Mouse (Mus musculus) neural tube, embryonic 10.5 days (tissue): ENCODE results near the gene Kif9.
A peak's percentile ranks its signal among the peaks of the same experiment; 100 is the strongest.

Experiments
- DNase-seq: peaks from one replicate; pipeline ENCODE4 v3.0.0-alpha.2; 2017; ENCODE audit warnings: low spot score; ENCODE audit errors: extremely low spot score

Kif9 gene

DNA sequence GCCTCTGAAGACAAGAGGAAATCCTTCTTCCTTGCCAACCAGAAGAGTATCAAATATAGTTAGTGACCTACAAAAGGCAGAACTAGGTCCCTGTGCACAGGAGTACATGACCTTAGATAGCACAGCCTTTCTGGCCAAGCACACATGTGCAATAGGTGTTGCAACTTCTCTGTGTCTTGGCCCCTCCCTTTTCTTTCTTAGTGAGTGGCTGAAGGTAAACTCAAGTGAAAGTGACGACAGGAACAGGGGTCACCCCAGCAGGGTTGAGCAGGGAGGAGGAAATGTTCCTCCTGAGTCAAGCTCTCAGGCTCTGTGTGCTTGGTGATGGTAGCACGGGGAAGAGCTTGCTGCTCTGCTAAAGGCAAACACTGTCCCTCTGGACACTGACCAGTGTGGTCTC lies 49.0 kb downstream of the Kif9 start:
- DNase-seq: no peak

DNA sequence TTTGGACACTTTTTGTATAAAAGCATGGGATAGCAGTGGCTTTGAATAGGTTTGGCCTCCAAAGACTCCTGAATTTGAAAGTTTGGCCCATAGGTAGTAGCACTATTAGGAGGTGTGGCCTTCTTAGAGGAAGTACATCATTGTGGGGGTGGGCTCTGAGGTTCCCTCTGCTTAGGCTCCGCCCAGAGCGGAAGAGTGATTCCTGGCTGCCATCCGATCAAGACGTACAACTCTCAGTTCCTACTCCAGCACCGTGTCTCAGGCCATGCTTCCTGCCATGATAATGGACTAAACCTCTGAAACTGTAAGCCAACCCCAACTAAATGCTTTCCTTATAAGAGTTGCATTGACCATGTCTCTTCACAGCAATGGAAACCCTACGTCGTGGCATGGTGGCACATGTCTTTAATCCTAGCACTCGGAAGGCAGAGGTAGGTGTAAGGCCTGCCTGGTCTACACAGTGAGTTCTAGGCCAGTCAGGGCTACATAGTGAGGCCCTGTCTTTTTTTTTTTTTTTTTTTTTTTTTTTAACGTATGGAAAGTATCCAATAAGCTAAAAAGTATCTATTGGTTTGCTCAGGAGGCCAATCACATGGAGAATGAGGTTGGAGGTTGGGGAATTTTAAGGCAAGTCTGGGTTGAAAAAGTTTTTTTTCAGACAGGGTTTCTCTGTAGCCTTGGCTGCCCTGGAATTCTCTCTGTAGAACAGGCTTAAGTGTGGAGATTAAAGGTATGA lies 52.4 kb downstream of the Kif9 start:
- DNase-seq: no peak

DNA sequence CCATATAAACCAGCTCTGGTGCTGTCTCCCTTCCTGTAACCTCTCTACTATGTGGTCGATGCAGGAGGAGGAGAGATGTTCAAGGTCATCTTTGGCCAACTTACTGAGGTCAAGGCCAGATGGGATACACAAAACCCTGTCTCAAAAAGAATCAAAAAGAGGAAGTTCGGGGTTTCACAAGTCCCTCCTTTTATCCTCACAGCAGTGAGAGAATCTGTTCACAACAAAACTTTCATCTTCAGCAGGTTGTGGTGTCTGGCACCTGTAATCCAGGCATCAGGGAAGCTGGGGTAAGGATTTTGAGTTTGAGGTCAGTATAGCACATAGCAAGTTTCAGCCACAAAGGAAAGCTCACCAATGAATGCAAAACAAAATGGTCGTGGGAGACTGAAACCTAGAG lies 53.9 kb downstream of the Kif9 start:
- DNase-seq: no peak

DNA sequence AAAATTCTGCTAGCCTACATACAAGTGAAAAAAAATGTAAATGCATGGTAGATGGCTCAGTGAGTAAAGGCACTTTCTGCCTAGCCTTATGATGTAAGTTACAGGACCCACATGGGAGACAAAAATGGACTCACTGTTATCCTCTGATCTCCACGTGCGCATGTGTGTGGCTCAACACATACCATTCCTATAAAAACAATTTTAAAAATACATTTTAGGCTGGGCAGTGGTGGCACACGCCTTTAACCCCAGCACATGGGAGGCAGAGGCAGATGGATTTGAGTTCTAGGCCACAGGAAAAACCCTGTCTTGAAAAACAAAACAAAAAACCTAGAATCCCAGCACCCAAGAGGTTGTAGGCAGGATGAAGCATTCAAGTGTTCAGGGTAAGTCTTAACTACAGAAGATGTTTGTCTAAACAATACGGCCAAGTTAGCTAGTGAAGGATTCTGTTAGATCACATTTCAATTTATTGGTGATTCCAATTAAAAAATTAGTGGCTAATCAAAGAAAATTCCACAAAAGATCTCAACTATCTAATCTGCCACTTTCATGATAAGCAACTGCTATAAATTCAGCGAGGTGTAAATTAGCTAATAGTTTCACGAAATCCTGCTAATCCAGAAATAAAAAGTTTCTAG lies 54.5 kb downstream of the Kif9 start:
- peak; percentile 16 for DNase-seq

DNA sequence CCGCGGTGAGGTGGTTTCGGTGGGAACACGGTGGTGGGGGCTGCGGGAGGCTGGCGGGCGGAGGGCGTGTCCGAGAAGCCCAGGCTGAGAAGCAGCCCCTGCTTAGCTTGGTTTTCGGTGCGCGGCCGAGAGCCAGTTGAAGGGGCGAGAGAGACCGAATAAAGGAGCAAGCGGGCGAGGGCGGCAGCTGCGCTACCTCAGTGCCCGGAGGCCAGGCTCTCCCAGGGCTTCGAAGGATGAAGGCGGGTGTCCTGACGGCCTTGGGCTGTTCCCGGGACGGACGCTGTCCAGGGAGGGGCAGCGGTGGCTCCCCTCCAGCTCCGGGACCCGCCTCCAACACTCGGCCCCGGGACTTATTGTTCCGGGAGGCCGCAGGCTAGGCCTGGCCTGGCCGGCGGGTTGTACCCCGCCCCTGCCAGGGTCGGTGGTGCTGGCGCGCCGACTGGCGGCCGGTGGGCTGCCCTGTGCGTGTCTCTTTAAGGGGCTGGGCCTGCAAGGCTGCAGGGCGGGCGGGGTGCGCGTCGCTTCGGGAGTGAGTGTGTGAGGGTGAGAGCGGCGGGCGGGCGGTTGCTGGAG lies 55.2 kb downstream of the Kif9 start:
- peak; percentile 95 for DNase-seq

DNA sequence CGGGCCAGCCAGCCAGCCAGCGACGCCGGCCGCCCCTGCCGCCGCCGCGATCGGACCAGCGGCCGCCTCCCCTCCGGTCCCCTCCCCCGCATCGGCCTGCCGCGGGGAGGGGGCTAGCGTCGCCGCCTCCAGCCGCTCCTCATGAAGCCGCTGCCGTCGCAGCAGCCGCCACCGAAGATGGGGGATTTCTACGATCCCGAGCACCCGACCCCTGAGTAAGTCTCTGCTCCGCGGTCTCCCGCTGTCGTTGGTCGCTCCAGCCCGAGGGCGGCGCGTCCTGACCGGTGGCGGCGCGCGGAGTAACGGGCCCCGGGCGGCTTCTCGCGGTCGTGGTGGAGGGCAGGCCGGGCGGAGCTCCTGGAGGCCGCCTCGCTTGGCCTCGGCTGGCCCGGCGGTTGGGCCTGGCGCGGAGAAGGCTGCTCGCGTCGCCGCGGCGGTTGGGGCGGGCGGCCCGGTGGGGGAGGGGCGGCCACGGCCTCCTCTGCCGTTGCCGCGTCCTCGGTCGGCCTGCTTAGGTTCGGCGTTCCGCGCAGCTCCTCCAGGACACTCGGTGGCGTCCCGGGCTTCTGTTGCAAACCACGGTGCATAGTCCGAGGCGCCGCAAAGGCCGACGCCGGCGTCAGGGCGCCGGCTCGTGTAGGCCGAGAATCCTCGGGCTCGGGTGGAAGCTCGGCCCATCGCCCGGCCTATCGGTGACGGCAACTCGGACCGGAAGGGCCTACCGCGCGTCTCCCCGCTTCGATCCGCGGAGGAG lies 56.0 kb downstream of the Kif9 start, which contains the start of gene Setd2:
TSS of gene Setd2 (plus strand) at position 60 of the 754 bp plus-strand sequence.
- DNase-seq: peak; percentile 85

DNA sequence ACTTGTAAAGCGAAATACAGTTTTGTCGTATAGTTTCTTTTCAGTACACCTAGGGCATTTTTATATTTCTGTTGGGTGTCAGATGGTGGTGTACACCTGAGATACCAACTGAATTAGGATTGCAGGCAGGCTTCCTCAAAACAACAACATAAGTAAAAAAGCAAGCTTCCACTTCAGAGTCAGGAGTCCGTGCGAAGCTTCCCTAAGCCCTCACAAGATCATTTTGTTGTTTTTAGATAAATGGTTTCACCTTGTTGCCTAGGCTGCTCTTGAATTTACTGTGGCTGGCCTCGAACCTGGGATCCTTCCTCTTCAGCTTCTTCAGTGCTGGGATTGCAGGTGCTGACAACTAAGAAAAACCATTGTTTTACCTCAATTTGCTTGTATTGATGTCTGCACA lies 56.9 kb downstream of the Kif9 start:
- DNase-seq: no peak

DNA sequence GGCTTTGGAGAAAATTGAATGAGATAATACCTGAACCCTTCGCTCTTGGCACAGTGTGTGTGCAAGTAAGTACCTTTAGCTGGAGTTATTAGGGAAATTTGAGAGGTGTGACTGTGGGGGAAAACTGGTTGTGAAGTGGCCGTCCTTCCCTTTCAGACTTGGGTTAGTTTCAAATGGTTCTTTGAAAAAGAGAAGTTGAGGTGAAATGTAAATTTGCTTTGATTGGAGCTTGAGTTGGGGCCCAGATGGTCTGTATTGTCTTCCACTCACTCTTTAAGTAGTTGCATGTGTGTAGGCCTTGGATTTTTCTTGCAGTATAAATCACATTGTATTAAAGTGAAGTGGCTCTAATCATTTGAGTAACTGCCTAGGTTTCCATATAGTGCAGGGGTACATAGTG lies 58.4 kb downstream of the Kif9 start:
- no peak for DNase-seq

DNA sequence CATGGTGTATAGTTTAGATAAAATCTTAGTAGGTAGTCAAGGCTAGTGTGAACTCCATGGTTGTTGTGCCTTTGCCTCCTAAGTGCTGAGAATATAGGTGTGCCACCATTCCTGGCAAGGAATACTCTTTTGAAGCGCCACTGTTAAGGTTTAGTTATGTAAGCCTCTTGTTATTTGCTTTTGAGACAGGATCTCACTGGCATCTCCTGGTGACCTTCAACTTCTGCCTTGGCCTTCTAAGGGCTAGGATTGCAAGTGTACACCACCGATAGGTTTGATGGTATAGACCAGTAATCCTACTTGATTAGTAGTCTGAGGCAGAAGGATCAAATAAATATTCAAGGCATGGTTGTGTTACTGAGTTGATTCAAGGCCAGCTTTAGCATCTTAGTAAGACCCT lies 59.9 kb downstream of the Kif9 start:
- no peak for DNase-seq

DNA sequence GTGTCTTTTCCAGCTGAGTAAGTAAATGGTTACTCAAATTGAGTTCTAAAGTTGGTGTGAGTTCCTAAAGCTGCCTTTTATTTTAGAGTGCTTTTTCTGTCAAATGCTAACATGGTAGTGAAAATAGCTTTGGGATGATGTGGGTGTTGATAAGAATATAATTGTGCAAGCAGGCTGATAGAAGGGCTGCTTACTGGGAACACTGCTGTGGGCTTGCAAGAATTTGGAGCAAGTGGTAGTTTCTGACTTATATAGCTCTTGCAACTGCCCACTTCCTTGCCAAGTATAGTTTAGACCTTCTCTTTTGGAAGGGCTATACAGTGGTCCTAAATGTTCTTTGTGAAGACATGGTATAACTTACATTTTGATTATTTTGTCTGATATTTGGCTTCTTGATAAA lies 61.8 kb downstream of the Kif9 start:
- no peak for DNase-seq

DNA sequence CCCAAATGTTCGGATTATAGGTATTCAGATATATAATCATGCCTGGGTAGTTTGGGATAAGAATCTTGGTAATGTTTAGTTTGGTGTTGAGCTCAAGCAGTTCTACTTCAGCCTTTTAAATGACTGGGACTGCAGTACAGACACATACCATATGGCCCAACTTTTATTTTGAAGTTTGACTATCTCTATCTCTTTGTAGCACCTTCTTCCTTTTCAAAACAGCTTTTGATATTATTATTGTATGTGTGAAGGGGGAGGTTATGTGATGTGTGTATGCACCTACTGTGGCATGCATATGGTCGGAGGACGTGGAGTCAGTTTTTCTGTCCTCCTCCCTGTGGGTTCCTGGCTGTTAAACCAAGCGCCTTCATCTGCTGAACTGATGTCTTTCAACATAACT lies 65.2 kb downstream of the Kif9 start:
- DNase-seq: no peak

DNA sequence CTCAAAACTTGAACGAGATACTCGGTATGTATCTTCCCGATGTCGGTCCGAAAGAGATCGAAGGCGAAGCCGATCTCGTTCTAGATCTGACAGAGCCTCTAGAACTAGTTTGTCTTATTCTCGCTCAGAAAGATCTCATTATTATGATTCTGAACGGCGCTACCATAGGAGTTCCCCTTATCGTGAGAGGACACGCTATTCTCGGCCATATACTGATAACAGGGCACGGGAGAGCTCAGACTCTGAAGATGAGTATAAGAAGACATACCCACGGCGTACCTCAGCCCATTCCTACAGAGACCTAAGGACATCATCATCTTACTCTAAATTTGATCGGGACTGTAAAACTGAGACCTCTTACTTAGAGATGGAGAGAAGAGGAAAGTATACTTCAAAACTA lies 71.5 kb downstream of the Kif9 start:
- no peak for DNase-seq

DNA sequence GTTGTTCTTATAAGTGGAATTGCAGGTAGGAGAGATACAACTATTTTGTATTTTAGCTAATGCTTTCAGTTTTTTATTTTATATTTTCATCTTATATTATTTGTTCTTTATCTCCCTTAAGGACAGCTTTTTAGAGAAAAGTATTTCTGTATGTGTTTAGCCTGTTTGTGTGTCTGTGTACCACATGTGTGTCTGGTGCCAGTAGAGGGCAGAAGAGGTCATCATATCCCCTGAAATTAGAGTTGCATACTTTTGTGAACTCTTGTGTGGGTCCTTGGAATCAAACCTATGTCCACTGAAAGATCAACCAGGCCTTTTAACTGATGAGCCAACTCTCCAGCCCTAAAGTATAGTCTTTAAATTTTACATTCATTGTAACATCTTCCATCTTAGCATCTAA lies 91.6 kb downstream of the Kif9 start:
- DNase-seq: no peak
